In genomic region chr2:115889212-115889611, GRCm38 (mm10) we compare ENCODE assay signal across 27 mouse cellular contexts.
DNase-seq lines count a peak whose midpoint lies in the region; ATAC-seq lines count a peak whose summit lies in the region.
"Had no signal": no experiment of that assay in that cellular context is flagged by ENCODE, and none has a peak within 500 bp of the region (broad histone marks: within the 10 kb centered on the region; RNA-seq: fewer than 3 reads in every experiment).

No protein-coding gene starts in this region.

- H3K27me3 ChIP-seq in forebrain, embryonic 15.5 days = no peaks in the 10 kb centered on the region
- H3K27me3 ChIP-seq in forebrain, embryonic 13.5 days = no peaks in the 10 kb centered on the region
- H3K27me3 ChIP-seq in kidney, embryonic 15.5 days = no peaks in the 10 kb centered on the region
- no peaks in the 10 kb centered on the region for H3K27me3 ChIP-seq in midbrain, embryonic 13.5 days
- no peaks in the 10 kb centered on the region for H3K27me3 ChIP-seq in midbrain, embryonic 11.5 days (ENCODE audit: control insufficient read depth, insufficient read depth, low read length)
- H3K27me3 ChIP-seq: embryonic facial prominence, embryonic 13.5 days; forebrain, embryonic 12.5 days; heart, embryonic 13.5 days; hindbrain, embryonic 12.5 days; hindbrain, embryonic 15.5 days had no signal

- H3K27ac ChIP-seq in forebrain, embryonic 15.5 days (replicated peaks) = 0 out of 2 replicates have a peak overlapping the region, but pooled peaks have one; percentile 5
- no peak overlapping the region for H3K27ac ChIP-seq in forebrain, embryonic 13.5 days
- H3K27ac ChIP-seq in kidney, embryonic 15.5 days = peak overlapping the region; percentile 38; the same call in 1 of the 2 replicates
- 0 out of 2 replicates have a peak overlapping the region, but pooled peaks have one; percentile 15 for H3K27ac ChIP-seq in midbrain, embryonic 13.5 days
- H3K27ac ChIP-seq in midbrain, embryonic 11.5 days (ENCODE audit: low read depth, low read length) = no peak overlapping the region
- H3K27ac ChIP-seq: embryonic facial prominence, embryonic 10.5 days; embryonic facial prominence, embryonic 13.5 days; forebrain, embryonic 12.5 days; gastrocnemius, adult 2 months; heart, embryonic 13.5 days; hindbrain, embryonic 12.5 days; hindbrain, embryonic 15.5 days had no signal

- ATAC-seq in forebrain, embryonic 15.5 days (replicated peaks) = no peak
- no peak for ATAC-seq in forebrain, embryonic 13.5 days
- 0 out of 2 replicates have a peak, but pooled peaks have one; percentile 44 for ATAC-seq in kidney, embryonic 15.5 days (replicated peaks; ENCODE audit: low FRiP score)
- ATAC-seq in midbrain, embryonic 13.5 days = no peak
- ATAC-seq in midbrain, embryonic 11.5 days (ENCODE audit: low FRiP score) = no peak
- ATAC-seq: activated CD4-positive, CD25-positive, alpha-beta regulatory T cell, adult 4 months; forebrain, postnatal 0 days had no signal

- 51% methylated on average over 4 of the region's 4 CpGs for WGBS in forebrain, embryonic 15.5 days
- WGBS in forebrain, embryonic 13.5 days = 71% methylated on average over 4 of the region's 4 CpGs
- 70% methylated on average over 4 of the region's 4 CpGs for WGBS in kidney, embryonic 15.5 days
- 84% methylated on average over 4 of the region's 4 CpGs for WGBS in midbrain, embryonic 13.5 days
- WGBS in midbrain, embryonic 11.5 days = 95% methylated on average over 4 of the region's 4 CpGs

- DNase-seq in kidney, postnatal 4 days = no peak
- no peak for DNase-seq in midbrain, embryonic 11.5 days (ENCODE audit: low spot score, missing footprints)
- DNase-seq: adrenal gland, adult 8-10 months; adrenal gland, postnatal 25 days; cerebellum, adult 11-12 months; cerebellum, adult 8-10 months; cerebellum, postnatal 10 days; cerebellum, postnatal 36 days; embryo, embryonic 11 days; forebrain, postnatal 0 days; gastrocnemius, adult 2 months; gastrocnemius, postnatal 14 days; heart, adult 18-20 months; heart, postnatal 14 days; heart, postnatal 4 days had no signal

- no peak overlapping the region for H3K9ac ChIP-seq in forebrain, embryonic 15.5 days (replicated peaks)
- no peak overlapping the region for H3K9ac ChIP-seq in forebrain, embryonic 13.5 days
- H3K9ac ChIP-seq in kidney, embryonic 15.5 days = no peak overlapping the region
- H3K9ac ChIP-seq in midbrain, embryonic 13.5 days (replicated peaks) = no peak overlapping the region
- no peak overlapping the region for H3K9ac ChIP-seq in midbrain, embryonic 11.5 days (ENCODE audit: low read length)
- H3K9ac ChIP-seq: embryonic facial prominence, embryonic 13.5 days; forebrain, embryonic 12.5 days; forebrain, postnatal 0 days; heart, embryonic 13.5 days; hindbrain, embryonic 12.5 days; hindbrain, embryonic 15.5 days had no signal

- H3K36me3 ChIP-seq in forebrain, embryonic 15.5 days = no peaks in the 10 kb centered on the region
- peaks cover 12% of the 10 kb centered on the region for H3K36me3 ChIP-seq in forebrain, embryonic 13.5 days (ENCODE audit: poor library complexity, severe bottlenecking)
- peaks cover 16% of the 10 kb centered on the region for H3K36me3 ChIP-seq in kidney, embryonic 15.5 days
- H3K36me3 ChIP-seq in midbrain, embryonic 13.5 days = no peaks in the 10 kb centered on the region
- no peaks in the 10 kb centered on the region for H3K36me3 ChIP-seq in midbrain, embryonic 11.5 days (ENCODE audit: control insufficient read depth, insufficient read depth, low read length)
- H3K36me3 ChIP-seq: embryonic facial prominence, embryonic 13.5 days; forebrain, embryonic 12.5 days; hindbrain, embryonic 12.5 days; hindbrain, embryonic 15.5 days had no signal

- no peak overlapping the region for H3K4me3 ChIP-seq in forebrain, embryonic 15.5 days
- no peak overlapping the region for H3K4me3 ChIP-seq in forebrain, embryonic 13.5 days
- H3K4me3 ChIP-seq in kidney, embryonic 15.5 days (replicated peaks) = no peak overlapping the region
- H3K4me3 ChIP-seq in midbrain, embryonic 13.5 days (replicated peaks) = no peak overlapping the region
- H3K4me3 ChIP-seq in midbrain, embryonic 11.5 days (ENCODE audit: low read depth, low read length) = no peak overlapping the region
- H3K4me3 ChIP-seq: embryonic facial prominence, embryonic 10.5 days; embryonic facial prominence, embryonic 13.5 days; erythroblast, embryonic 14.5 days; forebrain, embryonic 12.5 days; gastrocnemius, adult 2 months; heart, embryonic 13.5 days; hindbrain, embryonic 12.5 days; hindbrain, embryonic 15.5 days had no signal

- H3K4me2 ChIP-seq in forebrain, embryonic 15.5 days (replicated peaks) = no peak overlapping the region
- no peak overlapping the region for H3K4me2 ChIP-seq in forebrain, embryonic 13.5 days
- H3K4me2 ChIP-seq in kidney, embryonic 15.5 days = no peak overlapping the region
- no peak overlapping the region for H3K4me2 ChIP-seq in midbrain, embryonic 13.5 days (replicated peaks)
- no peak overlapping the region for H3K4me2 ChIP-seq in midbrain, embryonic 11.5 days
- H3K4me2 ChIP-seq: embryonic facial prominence, embryonic 13.5 days; forebrain, embryonic 12.5 days; heart, embryonic 13.5 days; hindbrain, embryonic 12.5 days; hindbrain, embryonic 15.5 days had no signal

- peaks cover 24% of the 10 kb centered on the region for H3K4me1 ChIP-seq in forebrain, embryonic 15.5 days
- H3K4me1 ChIP-seq in forebrain, embryonic 13.5 days = peaks cover 43% of the 10 kb centered on the region
- H3K4me1 ChIP-seq in kidney, embryonic 15.5 days = peaks cover 35% of the 10 kb centered on the region
- peaks cover 9% of the 10 kb centered on the region; the same call in 1 of the 2 replicates for H3K4me1 ChIP-seq in midbrain, embryonic 13.5 days (replicated peaks)
- no peaks in the 10 kb centered on the region for H3K4me1 ChIP-seq in midbrain, embryonic 11.5 days (ENCODE audit: control insufficient read depth, insufficient read depth, low read length)

- no peaks in the 10 kb centered on the region for H3K9me3 ChIP-seq in forebrain, embryonic 15.5 days
- no peaks in the 10 kb centered on the region for H3K9me3 ChIP-seq in forebrain, embryonic 13.5 days (replicated peaks)
- H3K9me3 ChIP-seq in kidney, embryonic 15.5 days (replicated peaks) = no peaks in the 10 kb centered on the region
- H3K9me3 ChIP-seq in midbrain, embryonic 13.5 days = no peaks in the 10 kb centered on the region
- H3K9me3 ChIP-seq in midbrain, embryonic 11.5 days (ENCODE audit: control insufficient read depth, low read length) = no peaks in the 10 kb centered on the region
- H3K9me3 ChIP-seq: embryonic facial prominence, embryonic 10.5 days; embryonic facial prominence, embryonic 13.5 days; forebrain, embryonic 12.5 days; heart, embryonic 13.5 days; hindbrain, embryonic 12.5 days; hindbrain, embryonic 15.5 days had no signal

Comparison
In these comparisons a context has a peak if more than half of its experiments do, and no peak if none do; other contexts are left out.
1. H3K27ac ChIP-seq: peak in forebrain, embryonic 15.5 days (single experiment), kidney, embryonic 15.5 days (single experiment) and midbrain, embryonic 13.5 days (single experiment); none in forebrain, embryonic 13.5 days (single experiment) and midbrain, embryonic 11.5 days (single experiment).